Mouse (Mus musculus): Measurements from ENCODE around the gene Mtmr12.

Gene Mtmr12

GRCm38 (mm10) chr15:12321788-12322621, 117.2 kb downstream of the Mtmr12 start, which contains the start of gene 1810049J17Rik:
1810049J17Rik (minus strand) TSS chr15:12321899.
- WGBS, result under 1% methylated on average over 70 of the region's 70 CpGs

GRCm38 (mm10) chr15:12322676-12323402, 118.0 kb downstream of the Mtmr12 start:
- WGBS, result 5% methylated on average over 9 of the region's 9 CpGs

Measured in cerebral cortex, adult 2 months (tissue).